Mouse (Mus musculus) urinary bladder, adult 2 months (tissue): Measurements from ENCODE around the gene Bicc1. TPM values are rescaled to one million over a fixed set of nuclear protein-coding genes. Genes with fewer than 3 reads are reported as not detected.
A peak's percentile ranks its signal among the peaks of the same experiment; 100 is the strongest.

ENCODE experiments used
- DNase-seq: peaks from one replicate; pipeline ENCODE4 v3.0.0; 2022; ENCODE audit warnings: low spot score
- polyA plus RNA-seq: library from polyadenylated mRNA; depleted of rRNA; stranded (reverse); fragments of >200 nt; gene quantifications from 2 replicates; pipeline ENCODE4 v1.2.3, GENCODE M21; 2012; rRNA removed

Gene Bicc1
- polyA plus RNA-seq, result 28.5 and 41.3 TPM in 2 replicates

DNA sequence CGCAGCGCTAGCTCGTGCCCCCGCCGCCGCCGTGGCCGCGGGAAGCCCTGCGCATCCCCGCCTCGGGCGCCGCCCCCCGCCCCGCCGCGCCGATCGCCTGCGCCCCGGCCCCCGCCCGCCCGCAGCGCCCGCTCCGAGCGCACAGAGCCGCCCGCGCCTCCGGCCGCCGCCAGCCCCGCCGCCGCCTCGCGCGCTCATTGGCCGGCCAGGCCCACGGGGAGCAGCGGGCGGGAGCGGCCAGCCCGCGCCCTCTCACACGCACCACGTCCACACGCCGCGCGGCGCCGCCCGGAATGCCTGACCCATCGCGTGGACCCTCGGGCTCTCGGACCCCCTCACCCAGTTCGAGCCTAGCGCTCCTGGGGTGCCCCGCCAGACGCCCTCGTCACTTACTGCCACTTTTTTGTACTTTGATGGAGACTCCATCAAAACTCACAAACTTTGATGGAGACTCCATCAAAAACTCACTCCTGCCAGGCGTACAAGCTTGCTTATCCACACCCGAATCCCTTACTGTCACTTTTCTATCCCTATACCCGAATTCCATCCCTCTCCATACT, at the start of gene Bicc1:
Gene Bicc1, minus strand, starts transcription at position 25 of the 560 bp plus-strand sequence.
- DNase-seq, result peak; percentile 45

DNA sequence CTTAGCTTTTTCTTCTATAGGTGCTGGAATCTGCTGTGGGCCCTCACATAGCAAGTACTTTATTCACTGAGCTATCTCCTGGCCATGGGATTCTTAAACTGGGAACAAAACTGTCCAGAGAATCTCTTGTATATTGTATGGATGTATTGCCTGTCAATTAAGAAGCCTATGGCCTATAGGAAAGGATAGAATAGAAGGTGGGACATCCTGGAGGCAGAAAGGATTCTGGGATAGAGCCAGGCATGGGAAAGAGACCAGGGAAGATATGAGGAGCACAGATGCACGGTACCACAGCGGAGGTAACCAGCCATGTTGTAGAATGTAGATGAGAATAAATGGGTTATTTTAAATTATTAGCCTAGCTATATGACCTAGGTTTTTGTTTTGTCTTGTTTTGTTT, 42.0 kb upstream of the Bicc1 start:
- DNase-seq, result no peak

DNA sequence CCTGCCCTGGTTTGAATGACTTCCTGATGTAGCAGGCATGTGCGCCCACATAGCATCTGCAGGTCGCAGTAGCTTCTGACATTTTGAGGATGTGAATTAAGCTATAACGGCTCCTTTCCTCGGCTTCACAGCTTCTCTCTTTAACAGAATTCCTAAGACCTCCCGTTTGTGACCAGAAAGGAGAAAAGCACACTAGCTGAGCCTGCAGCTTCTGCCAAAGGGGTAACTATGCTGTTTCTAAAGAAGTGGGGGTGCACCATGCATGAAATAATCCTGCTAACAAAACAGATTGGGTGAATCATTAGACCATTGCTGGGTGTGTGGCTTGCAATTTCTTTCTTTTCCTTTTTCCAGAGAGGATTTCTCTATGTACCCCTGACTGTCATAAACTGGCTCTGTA, 41.5 kb upstream of the Bicc1 start:
- DNase-seq, result no peak

DNA sequence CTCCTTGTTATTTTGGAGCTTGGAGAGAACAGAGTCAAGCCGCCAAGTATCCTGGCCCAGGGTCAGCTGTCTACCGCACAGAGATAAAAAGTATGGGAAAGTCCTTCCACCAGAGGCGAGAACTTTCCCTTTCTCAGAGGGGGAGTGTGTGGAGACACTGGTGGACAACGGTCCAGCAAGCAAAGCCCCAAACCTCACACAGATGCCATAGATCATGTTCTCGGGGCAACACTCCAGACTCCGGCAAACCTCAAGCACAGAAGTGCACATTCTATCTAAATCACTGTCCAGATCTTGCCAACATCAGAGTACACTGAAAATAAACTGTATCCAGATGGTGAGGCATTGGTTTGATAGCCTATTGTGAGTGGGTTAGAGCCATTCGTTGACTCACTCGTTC, 39.2 kb upstream of the Bicc1 start:
- DNase-seq, result no peak

DNA sequence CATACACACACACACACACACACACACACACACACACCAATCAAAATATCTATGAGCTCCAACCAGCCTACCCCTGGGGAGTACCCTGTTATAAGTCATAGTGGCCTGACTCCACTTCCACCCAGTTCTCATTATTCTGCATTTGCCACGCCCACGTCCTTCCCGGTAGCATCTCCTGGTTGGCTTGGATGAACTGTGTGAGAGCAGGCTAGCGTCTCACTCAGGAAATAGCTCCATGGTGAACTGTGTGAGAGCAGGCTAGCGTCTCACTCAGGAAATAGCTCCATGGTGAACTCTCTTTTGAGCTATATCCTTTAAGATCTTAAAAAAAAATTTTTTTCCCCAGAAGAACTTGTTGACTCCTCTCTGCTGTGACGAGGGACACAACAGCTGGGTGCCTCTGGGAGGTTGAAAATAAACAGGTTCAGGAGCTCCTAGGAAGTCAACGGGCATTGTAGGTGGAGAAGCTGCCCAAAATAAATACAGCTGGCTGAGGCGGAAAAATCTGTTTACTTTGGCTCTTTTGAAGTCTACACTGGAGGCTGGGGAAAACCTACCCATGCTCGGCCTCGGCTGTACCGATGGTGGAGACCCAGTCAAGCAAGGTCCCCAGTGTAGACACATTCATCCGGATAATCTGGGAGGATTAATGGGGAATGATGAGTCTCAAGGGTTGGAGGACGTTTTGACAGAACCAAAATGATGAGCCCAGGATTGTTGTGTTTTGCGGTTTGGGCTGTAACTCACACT, 37.7 kb upstream of the Bicc1 start:
- DNase-seq, result no peak

DNA sequence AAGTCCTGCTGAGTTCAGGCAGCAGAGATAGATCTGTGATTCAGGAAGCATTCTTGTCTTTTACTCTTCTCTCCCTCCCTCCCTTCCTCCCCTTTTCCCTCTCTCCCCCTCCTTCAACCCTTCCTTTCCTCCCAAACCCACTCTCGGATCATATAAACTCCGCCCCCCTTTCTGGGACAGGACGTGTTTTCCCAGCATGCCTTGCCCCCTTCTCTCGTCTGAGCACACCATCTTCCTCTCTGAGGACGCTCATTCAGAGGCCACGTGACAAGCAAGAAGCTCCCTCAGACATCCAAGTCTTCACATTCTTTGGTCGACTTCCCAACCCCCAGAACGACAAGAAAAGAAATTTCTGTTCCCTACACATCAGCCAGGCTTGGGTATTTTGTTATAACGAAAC, 36.0 kb upstream of the Bicc1 start:
- DNase-seq, result no peak

DNA sequence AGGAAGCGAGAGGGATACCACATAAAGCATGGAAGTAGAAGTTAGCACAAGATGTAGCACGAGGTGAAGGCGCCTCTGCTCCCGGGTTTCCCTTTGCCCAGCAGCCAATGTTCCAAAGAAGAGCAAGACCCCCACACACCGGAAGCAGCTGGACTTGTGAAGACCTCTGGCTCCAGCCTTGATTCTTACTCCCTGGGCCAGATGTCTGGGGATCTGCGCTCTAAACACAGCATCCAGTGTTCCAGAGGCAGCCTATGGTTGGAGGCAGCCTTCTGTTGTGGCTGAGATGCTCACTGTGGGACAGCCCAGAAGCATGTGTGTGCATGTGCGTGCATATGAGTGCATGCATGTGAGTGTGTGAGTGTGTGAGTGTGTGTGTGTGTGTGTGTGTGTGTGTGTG, 35.2 kb upstream of the Bicc1 start:
- no peak for DNase-seq

GRCm38 (mm10) chr10:71193319-71193718, 33.8 kb upstream of the Bicc1 start:
- DNase-seq, result no peak

GRCm38 (mm10) chr10:71192886-71193285, 33.4 kb upstream of the Bicc1 start:
- DNase-seq, result no peak

- no peak for DNase-seq
Measured at GRCm38 (mm10) chr10:71188681-71189080, 29.2 kb upstream of the Bicc1 start.

GRCm38 (mm10) chr10:71185059-71185458, 25.6 kb upstream of the Bicc1 start:
- no peak for DNase-seq

DNA sequence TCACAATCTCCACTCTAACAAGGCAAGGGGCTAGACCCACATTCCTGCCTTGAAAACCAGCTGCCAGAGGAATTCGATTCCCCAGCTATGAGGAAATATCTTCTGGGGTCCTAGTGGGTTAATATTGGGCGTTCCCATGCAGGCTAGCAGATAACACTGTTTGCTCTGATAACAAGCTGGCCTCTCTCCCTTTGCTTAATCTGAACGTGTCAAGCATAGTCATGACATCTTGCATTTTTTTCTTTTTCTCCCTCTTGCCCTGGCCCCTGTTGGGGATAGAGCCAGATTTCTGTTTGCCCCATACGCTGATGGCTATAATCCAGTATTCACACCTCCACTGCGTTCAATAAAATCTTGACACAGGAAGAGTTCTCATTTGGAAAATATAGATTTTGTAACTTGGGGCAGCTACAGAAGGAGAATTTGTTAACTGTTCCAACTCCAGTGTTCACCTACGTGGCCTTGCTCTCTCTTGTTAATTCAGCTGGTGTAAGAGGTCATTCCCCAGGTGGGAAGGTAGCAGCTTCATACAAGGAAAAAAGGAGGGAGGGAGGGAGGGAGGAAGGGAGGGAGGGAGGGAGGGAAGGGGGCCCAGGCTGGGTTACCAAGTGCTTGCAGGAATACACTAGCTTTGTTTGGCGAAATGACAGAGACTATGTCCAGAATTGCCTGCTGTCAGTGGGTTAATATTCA, 24.0 kb upstream of the Bicc1 start:
- DNase-seq, result no peak

DNA sequence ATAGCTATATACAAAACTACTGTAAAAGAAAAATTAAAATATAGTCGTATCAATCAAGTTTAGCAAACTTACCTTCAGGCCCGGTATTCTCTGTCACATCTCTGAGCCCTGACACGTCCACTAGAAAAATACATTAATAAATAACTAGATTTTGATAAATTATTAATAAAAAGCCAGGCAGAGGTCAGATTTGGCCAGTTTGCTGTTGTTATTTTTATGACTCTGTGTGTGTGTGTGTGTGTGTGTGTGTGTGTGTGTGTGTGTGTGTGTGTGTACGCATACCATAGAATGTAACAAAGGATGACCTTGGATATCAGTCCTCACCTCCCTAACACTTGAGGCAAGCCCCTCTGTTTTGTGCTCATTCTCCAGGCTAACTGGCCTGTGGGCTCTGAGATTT, 22.4 kb upstream of the Bicc1 start:
- no peak for DNase-seq

DNA sequence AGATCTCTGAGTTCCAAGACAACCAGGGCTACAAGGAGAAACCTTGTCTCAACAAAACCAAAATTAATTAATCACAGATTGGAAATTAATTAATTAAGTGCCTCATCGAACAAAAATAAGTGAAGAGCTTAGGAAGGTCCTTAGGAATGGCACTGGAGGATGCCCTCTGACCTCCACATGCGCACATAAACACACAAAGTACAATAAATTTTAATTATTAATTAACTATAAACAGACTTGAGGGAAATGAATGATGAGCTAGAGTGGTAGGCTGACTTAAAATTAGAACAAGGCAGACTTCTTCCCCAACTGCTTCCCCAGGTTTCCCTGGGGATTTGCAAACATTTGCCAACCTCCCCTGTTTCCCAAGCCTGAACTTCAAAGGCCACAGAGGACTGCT, 21.6 kb upstream of the Bicc1 start:
- DNase-seq, result no peak

DNA sequence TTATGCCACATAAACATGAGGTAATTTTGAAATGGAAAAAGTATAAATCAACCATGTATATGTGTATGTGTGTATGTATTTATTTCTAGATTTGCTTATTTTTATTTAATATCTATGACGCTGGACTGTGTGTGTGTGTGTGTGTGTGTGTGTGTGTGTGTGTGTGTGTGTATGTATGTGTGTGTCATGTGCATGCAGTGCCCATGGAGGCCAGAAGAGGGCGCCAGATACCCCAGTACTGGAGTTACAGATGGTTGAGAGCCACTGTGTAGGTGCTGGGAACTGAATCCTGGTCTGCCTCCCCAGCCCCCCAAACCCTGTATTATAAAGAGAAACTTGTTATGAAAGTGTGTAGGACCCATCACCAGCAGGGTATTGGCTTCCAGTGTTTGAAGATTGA, 20.6 kb upstream of the Bicc1 start:
- no peak for DNase-seq

GRCm38 (mm10) chr10:71177201-71177600, 17.7 kb upstream of the Bicc1 start:
- no peak for DNase-seq

DNA sequence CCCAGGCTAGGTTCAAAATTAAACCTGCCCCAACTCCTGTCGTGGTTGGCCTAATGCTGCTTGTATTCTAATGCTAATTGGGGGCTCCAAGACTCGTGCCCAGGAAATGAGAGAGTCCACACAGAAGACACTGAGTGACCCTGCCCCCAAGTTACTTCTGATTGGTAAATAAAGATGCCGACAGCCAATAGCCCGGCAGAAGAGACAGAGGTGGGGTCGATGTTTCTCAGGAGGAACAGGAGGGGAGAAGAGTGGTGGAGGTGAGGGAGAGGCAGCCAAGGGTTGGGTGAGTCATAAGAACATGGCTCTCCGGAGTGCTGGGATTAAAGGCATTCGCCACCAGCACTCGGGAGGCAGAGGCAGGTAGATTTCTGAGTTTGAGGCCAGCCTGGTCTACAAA, 16.8 kb upstream of the Bicc1 start:
- DNase-seq, result no peak

DNA sequence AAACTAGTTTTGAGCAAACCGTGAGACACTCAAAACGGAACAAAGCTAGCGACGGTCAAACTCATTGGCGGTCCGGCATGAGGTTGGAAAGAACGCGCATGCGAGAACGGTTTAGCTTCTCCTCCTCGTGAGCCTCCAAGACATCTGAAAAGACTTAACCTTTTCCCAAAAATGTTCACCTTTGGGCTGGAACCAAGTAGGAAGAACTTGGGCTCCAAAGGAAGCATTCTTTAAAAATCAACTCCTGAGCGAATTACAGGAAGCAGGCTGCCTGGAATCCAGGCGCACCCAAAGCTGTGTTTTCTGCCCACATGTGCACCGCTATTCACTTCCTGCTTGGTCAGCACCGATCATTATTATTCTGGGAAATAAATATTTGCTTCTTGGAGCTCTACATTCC, 15.8 kb upstream of the Bicc1 start:
- no peak for DNase-seq

- DNase-seq, result no peak
Measured at GRCm38 (mm10) chr10:71171414-71171813, 11.9 kb upstream of the Bicc1 start.

DNA sequence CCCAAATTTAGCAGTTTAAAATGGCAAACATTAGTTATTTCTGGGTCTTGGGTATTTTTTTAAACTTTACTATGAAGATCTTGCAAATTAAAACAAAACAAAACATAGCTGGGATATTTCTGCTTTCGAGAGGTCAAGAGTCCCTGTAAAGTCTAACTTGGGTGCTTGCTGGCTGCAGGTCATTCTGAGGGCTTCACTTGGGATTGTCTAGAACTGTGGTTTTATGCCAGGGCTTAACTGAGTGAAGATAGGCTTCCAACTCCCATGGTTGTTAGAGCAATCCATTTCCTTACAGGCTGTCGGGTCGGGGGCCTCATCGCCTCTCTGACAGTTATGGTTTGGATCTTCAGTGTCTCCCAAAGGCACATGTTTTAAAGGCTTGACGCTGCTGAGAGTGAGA, 11.3 kb upstream of the Bicc1 start:
- DNase-seq, result no peak

GRCm38 (mm10) chr10:71169811-71170210, 10.3 kb upstream of the Bicc1 start:
- DNase-seq, result no peak

DNA sequence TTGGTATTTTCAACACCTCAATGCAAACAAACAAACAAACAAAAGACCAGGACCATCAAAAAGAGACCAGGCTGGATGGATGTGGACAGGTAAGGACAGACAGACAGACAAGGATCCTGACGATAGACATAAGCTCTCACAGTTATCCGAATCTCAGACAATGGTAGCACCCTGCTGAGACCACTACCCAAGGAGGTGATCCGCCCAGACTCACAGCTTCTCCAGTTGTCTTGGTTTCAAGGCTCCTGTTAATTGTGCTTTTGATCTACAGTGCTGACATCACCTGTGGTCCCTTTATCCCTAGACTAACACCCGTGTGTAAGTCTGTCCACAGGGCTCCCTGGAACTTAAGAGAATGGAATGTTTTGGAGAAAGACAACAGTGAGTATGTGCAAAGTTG, 9.7 kb upstream of the Bicc1 start:
- no peak for DNase-seq

GRCm38 (mm10) chr10:71160449-71160848, 949 bp upstream of the Bicc1 start:
- no peak for DNase-seq
